Mouse (Mus musculus) heart, embryonic 13.5 days (tissue): ENCODE results near the gene Kri1. TPM values are rescaled to one million over a fixed set of nuclear protein-coding genes. Genes with fewer than 3 reads are reported as not detected.
"Not testable (repeated sequence)": the region's sequence is repeated elsewhere in the genome, so short reads cannot be mapped to it uniquely, and the experiment has no call there.

Experiments
- ATAC-seq: fragments of 200-750 bp; cut with Nextera tagmentation; 2 replicates; pipeline ENCODE4 v1.8.0; 2017; ENCODE audit warnings: moderate TSS enrichment; ENCODE audit not compliant: insufficient number of reproducible peaks, low FRiP score, low TSS enrichment; ENCODE audit errors: extremely low read depth
- H3K27ac ChIP-seq: fragments of 300-500 bp; sonication (generic); replicated peaks from 2 replicates; pipeline ENCODE4 v1.5.1; 2015; ENCODE audit warnings: moderate library complexity, mild to moderate bottlenecking, inconsistent platforms
- H3K27me3 ChIP-seq: fragments of 300-500 bp; sonication (generic); replicated peaks from 2 replicates; pipeline ENCODE4 v1.6.1; 2015; ENCODE audit warnings: mild to moderate bottlenecking, inconsistent platforms
- H3K36me3 ChIP-seq: fragments of 300-500 bp; sonication (generic); 2 replicates; pipeline ENCODE4 v1.6.1; 2015; ENCODE audit warnings: mild to moderate bottlenecking, inconsistent platforms
- H3K4me1 ChIP-seq: fragments of 300-500 bp; sonication (generic); 2 replicates; pipeline ENCODE4 v1.6.1; 2015; ENCODE audit warnings: inconsistent platforms
- H3K4me2 ChIP-seq: fragments of 300-500 bp; sonication (generic); 2 replicates; pipeline ENCODE4 v1.6.1; 2015; ENCODE audit warnings: inconsistent platforms, mild to moderate bottlenecking, moderate library complexity
- H3K4me3 ChIP-seq: fragments of 300-500 bp; sonication (generic); 2 replicates; pipeline ENCODE4 v1.5.1; 2015; ENCODE audit warnings: moderate library complexity, mild to moderate bottlenecking, inconsistent platforms
- H3K9ac ChIP-seq: fragments of 300-500 bp; sonication (generic); 2 replicates; pipeline ENCODE4 v1.6.1; 2015; ENCODE audit warnings: inconsistent platforms, mild to moderate bottlenecking, moderate library complexity
- H3K9me3 ChIP-seq: fragments of 300-500 bp; sonication (generic); 2 replicates; pipeline ENCODE4 v1.6.1; 2016; ENCODE audit warnings: inconsistent platforms
- WGBS: fragments of 180-500 bp; shearing (Covaris S2); methylation state at CpG from one replicate; pipeline ENCODE4 v1.1.7; 2015; ENCODE audit warnings: mixed read lengths; 5-methylcytosine and 5-hydroxymethylcytosine counted together
- polyA plus RNA-seq: library from polyadenylated mRNA; unstranded; fragments of >200 nt; fragmentation: Nextera tagmentation; extraction: Ambion mirVana; gene quantifications from 2 replicates; pipeline ENCODE4 v1.2.1, GENCODE M21; 2015

Gene Kri1
- polyA plus RNA-seq, 1 experiment from 2014 or later: 13.2 TPM

DNA sequence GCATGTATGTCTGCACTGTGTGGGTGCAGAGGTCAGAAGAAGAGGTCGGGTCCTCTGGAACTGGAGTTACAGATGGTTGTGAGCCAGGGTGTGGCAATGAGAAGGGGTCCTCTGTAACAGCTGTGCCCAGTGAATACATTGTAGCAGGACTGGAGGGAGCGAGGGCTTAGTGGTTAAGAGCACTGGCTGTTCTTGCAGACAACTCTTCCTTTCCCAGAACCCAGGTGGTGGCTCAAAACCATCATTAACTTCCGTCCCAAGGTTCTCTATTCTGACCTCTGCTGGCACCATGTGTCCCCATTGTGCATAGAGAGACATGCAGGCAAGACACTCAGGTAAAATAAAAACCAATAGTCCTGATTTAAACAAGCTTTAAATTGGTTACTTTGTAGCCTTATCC is 39.8 kb upstream of the Kri1 start:
- ATAC-seq: no peak
- H3K27ac ChIP-seq: peak overlapping the region; percentile 73; the same call in 1 of the 2 replicates
- H3K9ac ChIP-seq: no peak overlapping the region
- no peak overlapping the region for H3K4me3 ChIP-seq
- WGBS: 76% methylated on average over 3 of the region's 3 CpGs
- H3K9me3 ChIP-seq: no peaks in the 10 kb centered on the region
- H3K4me1 ChIP-seq: peaks cover 49% of the 10 kb centered on the region
- no peaks in the 10 kb centered on the region for H3K27me3 ChIP-seq
- H3K4me2 ChIP-seq: no peak overlapping the region
- H3K36me3 ChIP-seq: peaks cover 13% of the 10 kb centered on the region

DNA sequence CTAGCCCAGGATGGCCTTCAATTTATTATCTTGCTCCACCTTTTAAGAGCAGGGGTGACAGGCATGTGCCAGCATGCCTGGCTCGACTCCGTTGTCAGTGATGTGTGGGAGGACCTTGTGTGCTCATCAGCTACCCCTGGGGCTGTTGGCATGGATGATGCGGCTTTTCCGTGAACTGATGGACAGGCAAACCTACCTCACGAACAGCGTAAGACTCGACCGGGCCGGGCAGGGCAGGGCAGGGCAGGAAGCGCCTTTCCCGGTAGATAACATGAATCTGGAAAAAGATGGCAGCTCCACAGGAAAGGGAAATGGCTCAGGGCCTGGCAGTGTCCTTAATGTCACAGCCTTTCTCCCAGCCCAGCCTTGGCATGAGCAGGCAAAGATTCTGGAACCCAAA is 36.5 kb upstream of the Kri1 start:
- H3K4me1 ChIP-seq: peaks cover 43% of the 10 kb centered on the region
- H3K4me3 ChIP-seq: no peak overlapping the region
- H3K27ac ChIP-seq: no peak overlapping the region
- ATAC-seq: no peak
- no peak overlapping the region for H3K4me2 ChIP-seq
- 68% methylated on average over 11 of the region's 11 CpGs for WGBS
- no peak overlapping the region for H3K9ac ChIP-seq
- H3K36me3 ChIP-seq: peaks cover 13% of the 10 kb centered on the region
- no peaks in the 10 kb centered on the region for H3K27me3 ChIP-seq
- H3K9me3 ChIP-seq: no peaks in the 10 kb centered on the region

DNA sequence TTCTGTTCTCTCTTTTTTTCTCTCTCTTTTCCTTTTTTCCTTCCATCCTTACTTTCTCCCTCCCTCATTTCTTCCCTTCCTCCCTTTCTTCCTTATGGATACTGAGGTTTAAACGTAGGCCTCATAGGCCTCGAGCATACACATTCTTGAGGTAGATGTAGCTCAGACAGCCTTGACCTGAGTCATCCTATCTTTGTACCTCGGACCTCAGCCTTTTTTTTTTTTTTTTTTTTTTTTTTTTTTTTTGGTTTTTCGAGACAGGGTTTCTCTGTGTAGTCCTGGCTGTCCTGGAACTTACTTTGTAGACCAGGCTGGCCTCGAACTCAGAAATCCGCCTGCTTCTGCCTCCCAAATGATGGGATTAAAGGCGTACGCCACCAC is 35.1 kb upstream of the Kri1 start:
- not testable (repeated sequence) for H3K27me3 ChIP-seq, H3K9me3 ChIP-seq, H3K27ac ChIP-seq, H3K9ac ChIP-seq, ATAC-seq, H3K4me3 ChIP-seq
- Histone ChIP-seq H3K36me3 (peaks cover 13% of the 10 kb centered on the region), H3K4me2 (peak overlapping the region; percentile 94), H3K4me1 (peaks cover 32% of the 10 kb centered on the region)
- WGBS: 82% methylated on average over 8 of the region's 8 CpGs

DNA sequence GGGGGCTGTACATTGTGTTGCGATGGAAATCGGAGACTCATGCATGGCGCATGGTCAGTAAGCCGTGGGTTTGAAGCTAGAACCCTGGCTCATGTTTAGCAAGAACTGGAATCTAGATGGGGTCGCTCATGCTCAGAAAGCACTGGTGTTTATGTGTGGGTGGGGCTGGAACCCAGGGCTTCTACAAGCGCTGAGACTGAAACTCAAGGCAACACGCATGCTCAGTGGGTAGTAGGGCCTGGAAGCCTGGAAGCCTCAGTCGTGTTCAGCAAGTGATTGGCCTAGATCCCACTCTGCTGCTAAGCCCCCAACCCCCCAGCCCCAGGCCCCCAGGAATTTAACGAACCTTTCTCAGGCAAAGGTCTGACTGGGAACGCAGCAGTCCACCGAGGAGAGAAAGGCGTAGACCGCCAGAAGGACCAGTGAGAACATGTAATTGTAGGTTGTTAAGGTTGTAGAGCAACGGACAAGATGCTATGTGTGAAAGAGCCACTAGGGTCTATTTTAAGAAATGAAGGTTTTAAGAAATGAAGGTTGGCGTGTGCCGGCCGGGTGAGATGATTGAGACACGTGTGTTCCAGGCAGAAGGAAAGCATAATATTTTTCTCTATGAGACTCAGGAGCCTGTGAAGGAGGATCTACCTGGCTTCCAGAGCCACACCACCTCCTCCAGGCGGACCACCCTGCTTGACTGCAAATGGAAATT is 34.6 kb upstream of the Kri1 start:
- no peaks in the 10 kb centered on the region for H3K27me3 ChIP-seq
- peaks cover 27% of the 10 kb centered on the region for H3K4me1 ChIP-seq
- H3K4me2 ChIP-seq: peak overlapping the region; percentile 94
- H3K4me3 ChIP-seq: peak overlapping the region; percentile 78
- peak overlapping the region; percentile 92 for H3K9ac ChIP-seq
- no peak for ATAC-seq
- WGBS: 73% methylated on average over 19 of the region's 19 CpGs
- H3K36me3 ChIP-seq: peaks cover 13% of the 10 kb centered on the region
- H3K9me3 ChIP-seq: no peaks in the 10 kb centered on the region
- peak overlapping the region; percentile 81 for H3K27ac ChIP-seq

DNA sequence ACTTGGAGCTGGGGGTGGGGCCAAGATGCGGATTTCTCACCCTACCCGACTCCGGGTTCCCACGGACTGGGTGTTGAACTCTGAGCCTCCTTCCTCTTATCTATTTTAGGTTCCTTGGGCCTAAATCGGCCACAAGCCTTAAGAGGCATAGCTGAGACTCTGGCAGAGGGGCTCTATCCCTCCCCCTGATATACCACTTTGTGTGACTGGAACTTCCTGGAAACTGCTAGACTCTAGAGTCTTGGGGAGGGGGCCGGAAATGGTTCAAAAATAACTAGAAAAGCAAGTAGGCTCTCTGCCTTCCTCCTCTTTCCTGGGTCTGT is 33.7 kb upstream of the Kri1 start:
- ATAC-seq: peak; percentile 3; the same call in 1 of the 2 replicates
- 2% methylated on average over 6 of the region's 6 CpGs for WGBS
- Histone ChIP-seq H3K27me3 (no peaks in the 10 kb centered on the region), H3K4me2 (peak overlapping the region; percentile 94), H3K27ac (peak overlapping the region; percentile 81), H3K36me3 (peaks cover 11% of the 10 kb centered on the region), H3K4me3 (peak overlapping the region; percentile 78), H3K9ac (peak overlapping the region; percentile 92), H3K9me3 (no peaks in the 10 kb centered on the region), H3K4me1 (peaks cover 24% of the 10 kb centered on the region)

DNA sequence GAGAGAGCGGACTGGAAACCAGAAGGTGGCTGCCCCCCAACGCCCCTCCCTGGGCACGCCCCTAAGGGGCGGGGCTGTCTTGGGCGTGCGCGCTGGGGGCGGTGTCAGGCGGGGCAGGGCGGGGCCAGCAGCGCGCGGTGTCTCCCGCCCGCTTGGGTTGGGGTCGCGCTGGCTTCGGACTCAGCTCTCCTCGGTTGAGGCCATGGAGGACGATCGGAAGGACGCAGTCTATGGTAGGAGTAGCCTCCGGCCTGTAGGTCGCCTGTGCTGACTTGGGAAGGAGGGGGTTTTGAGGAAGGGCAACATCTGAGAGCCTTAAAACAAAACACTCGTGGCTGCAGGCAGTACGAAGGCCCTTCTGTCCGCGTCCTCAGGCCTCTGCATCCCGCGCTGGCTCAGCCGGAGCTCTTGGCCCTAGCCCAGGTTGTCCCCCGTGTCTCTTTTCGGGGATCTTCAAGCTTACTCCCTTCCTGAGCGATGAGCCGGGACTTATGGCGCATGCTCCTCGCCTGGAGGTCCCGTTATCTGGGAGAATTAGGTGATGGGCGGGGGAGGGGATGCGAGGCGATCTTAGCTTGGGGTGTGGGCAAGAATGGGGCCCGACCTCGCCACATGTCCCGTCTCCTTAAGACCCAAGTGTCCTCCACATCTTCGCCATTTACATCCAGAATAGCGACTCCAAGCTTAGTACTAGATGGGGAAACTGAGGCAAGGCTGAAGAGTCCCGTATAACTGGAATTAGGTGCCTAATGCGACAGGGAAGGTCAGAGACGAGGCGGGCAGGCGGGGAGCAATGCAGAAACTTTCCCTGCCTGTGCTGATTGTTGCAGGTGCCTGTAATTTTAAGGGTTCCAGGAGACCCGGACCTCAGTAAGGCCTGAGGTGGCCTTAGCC is 33.1 kb upstream of the Kri1 start, which contains the start of gene Slc44a2:
TSS of gene Slc44a2 (plus strand) at position 80 of the 894 bp plus-strand sequence.
- peak; percentile 91 for ATAC-seq
- Histone ChIP-seq H3K9me3 (no peaks in the 10 kb centered on the region), H3K27me3 (no peaks in the 10 kb centered on the region), H3K9ac (peak within 1 kb of the TSS; percentile 92), H3K4me3 (peak within 1 kb of the TSS; percentile 78), H3K27ac (peak within 1 kb of the TSS; percentile 81), H3K4me1 (peaks cover 24% of the 10 kb centered on the region), H3K4me2 (peak within 1 kb of the TSS; percentile 94), H3K36me3 (peaks cover 8% of the 10 kb centered on the region)
- under 1% methylated on average over 52 of the region's 52 CpGs for WGBS

DNA sequence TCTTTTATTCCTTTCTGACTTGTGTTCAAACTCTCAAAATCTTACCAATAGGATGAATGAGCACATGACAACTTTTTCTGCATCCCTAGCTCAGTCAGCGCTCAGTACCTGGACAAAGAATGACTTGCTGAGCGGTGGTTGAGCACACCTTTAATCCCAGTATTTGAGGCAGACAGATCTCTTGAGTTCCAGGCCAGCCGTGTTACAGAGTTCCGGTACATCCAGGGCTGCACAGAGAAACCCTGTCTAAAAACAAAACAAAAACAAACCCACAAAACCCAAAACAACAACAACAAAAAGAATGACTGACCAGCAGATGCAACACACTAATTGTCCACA is 32.5 kb upstream of the Kri1 start:
- no peak for ATAC-seq
- peak overlapping the region; percentile 78 for H3K4me3 ChIP-seq
- peak overlapping the region; percentile 92 for H3K9ac ChIP-seq
- peaks cover 24% of the 10 kb centered on the region for H3K4me1 ChIP-seq
- peak overlapping the region; percentile 94 for H3K4me2 ChIP-seq
- no peaks in the 10 kb centered on the region for H3K9me3 ChIP-seq
- 0 out of 2 replicates have a peak overlapping the region, but pooled peaks have one; percentile 81 for H3K27ac ChIP-seq
- no peaks in the 10 kb centered on the region for H3K27me3 ChIP-seq
- 30% methylated on average over 4 of the region's 4 CpGs for WGBS
- H3K36me3 ChIP-seq: peaks cover 6% of the 10 kb centered on the region

DNA sequence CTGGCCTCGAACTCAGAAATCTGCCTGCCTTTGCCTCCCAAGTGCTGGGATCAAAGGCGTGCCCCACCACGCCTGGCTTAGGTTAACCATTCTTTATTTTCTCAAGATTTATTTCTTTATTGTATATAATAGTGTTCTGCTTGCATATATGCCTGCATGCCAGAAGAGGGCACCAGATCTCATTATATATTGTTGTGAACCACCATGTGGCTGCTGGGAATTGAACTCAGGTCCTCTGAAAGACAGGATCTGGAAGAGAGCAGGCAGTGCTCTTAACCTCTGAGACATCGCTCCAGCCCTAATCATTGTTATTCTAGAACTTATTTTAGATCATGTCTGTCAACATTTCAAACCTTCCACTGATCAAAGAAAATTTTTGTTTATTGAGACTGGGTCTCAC is 31.7 kb upstream of the Kri1 start:
- no peak overlapping the region for H3K4me3 ChIP-seq
- H3K36me3 ChIP-seq: peaks cover under 1% of the 10 kb centered on the region; the same call in 1 of the 2 replicates
- ATAC-seq: no peak
- no peak overlapping the region for H3K4me2 ChIP-seq
- peaks cover 24% of the 10 kb centered on the region for H3K4me1 ChIP-seq
- no peak overlapping the region for H3K9ac ChIP-seq
- no peaks in the 10 kb centered on the region for H3K27me3 ChIP-seq
- no peaks in the 10 kb centered on the region for H3K9me3 ChIP-seq
- H3K27ac ChIP-seq: no peak overlapping the region
- WGBS: 92% methylated on average over 4 of the region's 4 CpGs

DNA sequence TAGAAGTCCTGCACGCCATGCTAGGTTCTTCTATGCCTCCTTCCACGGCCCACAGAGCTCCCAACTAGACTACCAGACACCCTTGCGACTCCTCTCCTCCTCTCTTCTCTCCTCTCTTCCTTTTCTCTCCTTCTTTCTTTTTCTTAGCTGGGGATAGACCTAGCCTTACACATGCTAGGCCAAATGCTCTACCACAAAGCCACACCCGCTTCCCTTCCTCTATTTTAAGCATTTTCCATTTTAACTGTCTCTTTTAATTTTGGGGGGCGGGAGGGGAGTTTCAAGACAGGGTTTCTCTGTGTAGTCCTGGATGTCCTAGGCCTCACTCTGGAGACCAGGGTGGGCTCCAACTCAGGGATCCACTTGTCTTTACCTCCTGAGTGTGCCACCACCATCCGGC is 31.0 kb upstream of the Kri1 start:
- no peaks in the 10 kb centered on the region for H3K9me3 ChIP-seq
- 85% methylated on average over 6 of the region's 6 CpGs for WGBS
- H3K9ac ChIP-seq: no peak overlapping the region
- H3K36me3 ChIP-seq: no peaks in the 10 kb centered on the region
- H3K27ac ChIP-seq: no peak overlapping the region
- H3K27me3 ChIP-seq: no peaks in the 10 kb centered on the region
- peaks cover 24% of the 10 kb centered on the region for H3K4me1 ChIP-seq
- no peak overlapping the region for H3K4me3 ChIP-seq
- no peak overlapping the region for H3K4me2 ChIP-seq
- no peak for ATAC-seq

DNA sequence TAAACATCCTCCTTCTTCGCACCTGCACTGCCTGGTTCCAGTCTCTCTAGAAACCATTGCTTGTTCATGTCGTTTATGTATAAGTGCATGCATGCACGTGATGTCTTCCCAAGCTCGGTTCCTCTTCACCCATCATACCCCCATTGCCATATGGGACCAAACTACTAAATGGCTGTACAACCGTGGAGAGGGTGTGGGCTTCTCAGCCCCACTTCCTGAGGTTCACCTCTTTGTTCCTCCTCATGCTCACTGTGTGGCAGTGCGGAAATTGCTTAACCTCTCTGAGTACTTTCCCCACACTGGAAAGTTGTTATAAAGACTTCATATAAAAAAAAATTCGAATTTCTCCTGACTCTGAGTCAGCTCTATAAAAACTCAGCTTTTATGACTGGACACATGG is 28.9 kb upstream of the Kri1 start:
- ATAC-seq: no peak
- peaks cover 12% of the 10 kb centered on the region for H3K27me3 ChIP-seq
- H3K9me3 ChIP-seq: no peaks in the 10 kb centered on the region
- H3K9ac ChIP-seq: no peak overlapping the region
- no peak overlapping the region for H3K27ac ChIP-seq
- 75% methylated on average over 7 of the region's 7 CpGs for WGBS
- no peak overlapping the region for H3K4me2 ChIP-seq
- no peaks in the 10 kb centered on the region for H3K36me3 ChIP-seq
- H3K4me3 ChIP-seq: no peak overlapping the region
- H3K4me1 ChIP-seq: peaks cover 19% of the 10 kb centered on the region

DNA sequence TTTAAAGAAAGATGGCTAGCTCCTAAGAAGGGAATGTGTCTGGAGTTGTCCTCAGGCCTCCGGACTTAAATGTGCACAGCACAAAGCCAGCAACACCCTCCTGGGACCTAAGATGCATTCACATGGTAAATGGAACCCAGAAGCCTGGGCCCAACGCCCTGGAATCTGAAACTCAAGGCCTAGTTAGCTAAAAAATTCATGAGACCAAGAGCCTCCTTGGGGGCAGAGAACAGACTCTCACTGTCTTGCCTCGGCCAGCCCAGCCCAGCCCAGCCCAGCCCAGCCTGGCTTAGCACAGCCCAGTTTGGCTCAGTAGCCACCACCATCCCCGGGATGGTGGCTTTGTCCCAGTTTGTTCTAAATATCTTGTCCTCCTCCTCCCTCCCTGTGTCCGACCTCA is 27.7 kb upstream of the Kri1 start:
- Histone ChIP-seq H3K9ac (peak overlapping the region; percentile 6; the same call in 1 of the 2 replicates), H3K4me3 (no peak overlapping the region), H3K27me3 (peaks cover 20% of the 10 kb centered on the region), H3K4me2 (no peak overlapping the region), H3K4me1 (peaks cover 11% of the 10 kb centered on the region), H3K27ac (no peak overlapping the region), H3K36me3 (no peaks in the 10 kb centered on the region), H3K9me3 (no peaks in the 10 kb centered on the region)
- WGBS: 54% methylated on average over 5 of the region's 5 CpGs
- ATAC-seq: no peak
